Mouse (Mus musculus): ENCODE measurements around the gene Gamt. TPM values are rescaled to one million over a fixed set of nuclear protein-coding genes. Genes with fewer than 3 reads are reported as not detected.
A peak's percentile ranks its signal among the peaks of the same experiment; 100 is the strongest.
"Not testable (repeated sequence)": the region's sequence is repeated elsewhere in the genome, so short reads cannot be mapped to it uniquely, and the experiment has no call there.

Gene Gamt
- polyA plus RNA-seq, 1 experiment from 2014 or later: 18.3 TPM

DNA sequence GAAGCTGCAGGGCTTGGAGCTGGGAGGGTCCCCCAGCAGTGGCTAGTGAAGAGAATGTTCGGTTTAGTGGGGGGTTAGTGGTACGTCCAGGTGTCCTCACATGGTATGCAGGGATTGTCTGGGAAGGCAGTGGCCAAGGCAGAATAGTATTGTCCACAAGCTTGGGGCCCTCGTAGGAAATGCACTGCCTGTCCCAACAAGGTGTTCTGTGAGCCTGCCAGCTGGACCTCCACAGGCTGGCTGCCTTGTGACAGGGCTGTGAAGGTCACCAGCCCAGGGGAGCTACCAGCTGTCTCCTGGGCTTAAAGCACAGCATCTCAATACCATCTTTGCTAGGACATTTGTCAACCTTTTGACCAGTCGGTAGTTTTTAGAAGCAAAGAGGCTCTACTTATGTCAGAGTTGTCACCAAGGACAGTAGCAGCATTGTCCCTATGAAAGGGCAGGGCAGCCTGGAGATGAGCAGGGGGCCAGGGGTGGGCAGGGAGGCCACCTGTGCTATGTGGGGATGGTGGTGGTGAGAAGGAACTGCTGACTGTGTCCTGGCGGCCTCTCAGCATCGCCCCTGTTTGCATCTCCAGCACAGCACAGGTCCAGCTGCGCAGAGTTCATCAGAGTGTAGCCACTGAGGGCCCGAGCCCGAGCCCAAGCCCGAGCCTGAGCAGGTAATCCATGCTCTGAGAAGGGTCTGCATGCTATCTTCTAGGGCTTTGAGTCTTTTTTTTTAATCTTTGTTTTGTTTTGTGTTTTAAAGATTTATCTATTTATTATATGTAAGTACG, 8.1 kb downstream of the Gamt start:
- Histone ChIP-seq H3K27ac (no peak overlapping the region), H3K4me2 (no peak overlapping the region), H3K4me1 (peaks cover 22% of the 10 kb centered on the region), H3K27me3 (no peaks in the 10 kb centered on the region), H3K9me3 (replicated peaks) (no peaks in the 10 kb centered on the region), H3K9ac (no peak overlapping the region), H3K36me3 (ENCODE audit: poor library complexity, severe bottlenecking) (peaks cover 48% of the 10 kb centered on the region), H3K4me3 (no peak overlapping the region)
- 89% methylated on average over 11 of the region's 11 CpGs for WGBS
- ATAC-seq: no peak

DNA sequence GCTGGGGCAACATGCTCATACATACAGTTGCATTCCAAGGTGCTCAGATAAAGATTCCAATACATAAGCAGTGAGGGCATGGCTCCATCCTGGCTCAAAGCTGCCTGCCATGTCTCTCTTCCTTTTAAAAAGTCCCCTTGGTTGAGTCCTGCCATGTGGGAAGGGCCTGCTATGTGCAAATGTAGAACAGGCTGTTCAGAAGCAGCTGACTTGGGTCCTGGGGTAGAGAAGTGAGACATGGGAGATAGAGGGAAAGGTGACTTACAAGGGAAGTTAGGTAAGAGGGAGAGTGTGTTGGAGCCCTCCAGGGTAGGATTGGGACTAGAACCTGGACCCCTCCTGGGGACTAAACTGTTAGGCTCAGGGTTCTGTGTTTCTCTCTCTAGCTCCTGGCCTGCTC, 8.8 kb downstream of the Gamt start:
- H3K4me1 ChIP-seq: peaks cover 22% of the 10 kb centered on the region
- H3K27ac ChIP-seq: no peak overlapping the region
- H3K4me2 ChIP-seq: no peak overlapping the region
- ATAC-seq: no peak
- no peak overlapping the region for H3K4me3 ChIP-seq
- no peaks in the 10 kb centered on the region for H3K9me3 ChIP-seq (replicated peaks)
- H3K9ac ChIP-seq: no peak overlapping the region
- H3K27me3 ChIP-seq: no peaks in the 10 kb centered on the region
- peaks cover 42% of the 10 kb centered on the region for H3K36me3 ChIP-seq (ENCODE audit: poor library complexity, severe bottlenecking)

DNA sequence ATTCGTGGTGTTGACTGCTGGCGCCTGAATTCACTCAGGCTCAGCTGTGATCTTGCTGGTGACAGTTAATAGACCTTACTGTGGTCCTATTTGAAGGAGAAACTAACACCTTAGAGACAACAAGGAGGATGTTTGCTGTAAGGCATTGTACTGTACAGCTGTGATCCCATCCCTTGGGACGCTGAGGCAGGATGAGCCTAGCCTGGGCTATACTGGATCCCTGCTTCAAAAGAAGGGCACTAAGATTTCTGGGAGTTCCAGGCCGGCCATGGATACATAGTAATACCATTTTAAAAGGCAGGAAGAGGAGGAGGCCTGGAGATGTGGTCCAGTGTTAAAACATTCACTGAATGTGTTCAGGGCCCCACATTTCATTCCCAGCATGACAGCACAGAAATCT, 10.2 kb downstream of the Gamt start:
- 84% methylated on average over 4 of the region's 4 CpGs for WGBS
- Histone ChIP-seq H3K4me1 (peaks cover 22% of the 10 kb centered on the region), H3K9ac (0 out of 2 replicates have a peak overlapping the region, but pooled peaks have one; percentile 85), H3K4me3 (peak overlapping the region; percentile 72), H3K27me3 (no peaks in the 10 kb centered on the region), H3K27ac (no peak overlapping the region), H3K36me3 (ENCODE audit: poor library complexity, severe bottlenecking) (peaks cover 28% of the 10 kb centered on the region), H3K9me3 (replicated peaks) (no peaks in the 10 kb centered on the region), H3K4me2 (peak overlapping the region; percentile 82)
- ATAC-seq: no peak

DNA sequence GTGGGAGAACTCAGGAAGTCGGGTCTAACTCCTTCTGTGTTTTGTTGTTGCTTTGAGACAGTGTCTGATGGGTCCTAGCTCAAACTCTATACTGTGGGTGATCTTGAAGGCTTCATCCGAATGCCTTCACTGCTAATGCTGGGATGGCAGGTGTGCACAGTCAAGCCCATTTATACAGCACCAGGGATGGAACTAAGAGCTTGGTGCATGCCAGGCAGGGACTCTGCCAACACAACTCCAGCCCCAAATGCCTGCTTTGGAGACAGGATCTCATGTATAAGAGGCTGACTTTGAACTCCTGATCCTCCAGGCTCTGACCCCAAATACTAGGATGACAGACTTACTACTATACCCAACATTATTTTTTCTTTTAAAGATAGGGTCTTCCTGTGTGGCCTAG, 10.8 kb downstream of the Gamt start:
- no peak for ATAC-seq
- peak overlapping the region; percentile 85 for H3K9ac ChIP-seq
- peak overlapping the region; percentile 83 for H3K27ac ChIP-seq
- H3K4me3 ChIP-seq: peak overlapping the region; percentile 72
- peaks cover 27% of the 10 kb centered on the region for H3K4me1 ChIP-seq
- H3K36me3 ChIP-seq (ENCODE audit: poor library complexity, severe bottlenecking): peaks cover 23% of the 10 kb centered on the region
- peak overlapping the region; percentile 82 for H3K4me2 ChIP-seq
- WGBS: 30% methylated on average over 2 of the region's 2 CpGs
- no peaks in the 10 kb centered on the region for H3K9me3 ChIP-seq (replicated peaks)
- no peaks in the 10 kb centered on the region for H3K27me3 ChIP-seq

DNA sequence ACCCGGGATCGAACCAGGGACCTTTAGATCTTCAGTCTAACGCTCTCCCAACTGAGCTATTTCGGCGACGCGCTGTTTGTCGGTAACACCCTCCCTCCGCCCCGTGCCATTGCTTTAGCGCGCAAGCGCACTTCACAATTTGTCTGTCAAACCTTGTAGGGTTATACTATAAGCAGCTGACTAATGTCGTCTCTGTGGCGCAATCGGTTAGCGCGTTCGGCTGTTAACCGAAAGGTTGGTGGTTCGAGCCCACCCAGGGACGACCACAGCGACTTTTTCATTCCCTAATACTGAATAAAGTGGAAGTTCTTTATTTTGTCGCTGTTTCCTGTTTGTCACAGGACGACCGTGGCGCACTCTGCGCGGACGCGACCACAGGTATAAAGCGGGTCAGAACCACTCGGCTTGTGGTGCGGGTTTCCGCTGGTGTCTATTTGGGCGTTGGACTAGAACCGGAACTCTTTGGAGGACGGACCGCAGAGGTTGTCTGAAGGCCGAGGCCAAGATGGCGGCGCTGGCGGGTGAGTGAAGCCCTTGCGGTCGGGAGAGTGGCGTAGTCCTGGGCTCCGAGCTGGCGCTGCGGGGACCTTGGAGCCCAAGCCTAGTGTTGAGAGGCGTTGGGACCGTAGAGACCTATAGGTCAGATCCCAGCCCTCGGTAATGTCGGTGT, 11.7 kb downstream of the Gamt start, which contains the start of gene Ndufs7:
Ndufs7 (plus strand) TSS at position 151 of the 670 bp plus-strand sequence.
- peaks cover 27% of the 10 kb centered on the region for H3K4me1 ChIP-seq
- peaks cover 21% of the 10 kb centered on the region for H3K36me3 ChIP-seq (ENCODE audit: poor library complexity, severe bottlenecking)
- H3K4me3 ChIP-seq: peak within 1 kb of the TSS; percentile 72
- H3K27me3 ChIP-seq: no peaks in the 10 kb centered on the region
- H3K9me3 ChIP-seq (replicated peaks): no peaks in the 10 kb centered on the region
- peak; percentile 87 for ATAC-seq
- H3K27ac ChIP-seq: peak within 1 kb of the TSS; percentile 83
- peak within 1 kb of the TSS; percentile 85 for H3K9ac ChIP-seq
- peak within 1 kb of the TSS; percentile 82 for H3K4me2 ChIP-seq
- under 1% methylated on average over 53 of the region's 53 CpGs for WGBS

DNA sequence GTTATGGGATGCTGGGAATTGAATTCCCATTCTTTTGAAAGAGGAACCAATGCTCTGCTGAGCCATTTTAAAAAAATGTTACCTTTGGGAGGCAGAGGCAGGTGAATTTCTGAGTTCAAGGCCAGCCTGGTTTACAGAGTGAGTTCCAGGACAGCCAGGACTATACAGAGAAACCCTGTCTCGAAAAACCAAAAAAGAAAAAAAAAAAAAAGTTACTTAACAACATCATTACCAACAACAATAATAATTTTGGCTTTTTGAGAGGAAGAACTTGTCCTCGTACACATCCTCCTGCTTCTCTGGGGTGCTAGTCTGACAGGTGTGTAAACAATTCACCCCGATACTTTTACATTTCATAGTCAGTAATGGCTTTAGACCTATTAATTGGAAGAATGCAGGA, 12.4 kb downstream of the Gamt start:
- peak; percentile 3; the same call in 1 of the 2 replicates for ATAC-seq
- H3K27ac ChIP-seq; H3K27me3 ChIP-seq; H3K9ac ChIP-seq; H3K9me3 ChIP-seq (replicated peaks): not testable (repeated sequence)
- WGBS: 47% methylated on average over 3 of the region's 3 CpGs
- Histone ChIP-seq H3K4me2 (peak overlapping the region; percentile 82), H3K4me1 (peaks cover 27% of the 10 kb centered on the region), H3K4me3 (peak overlapping the region; percentile 72), H3K36me3 (ENCODE audit: poor library complexity, severe bottlenecking) (peaks cover 21% of the 10 kb centered on the region)

DNA sequence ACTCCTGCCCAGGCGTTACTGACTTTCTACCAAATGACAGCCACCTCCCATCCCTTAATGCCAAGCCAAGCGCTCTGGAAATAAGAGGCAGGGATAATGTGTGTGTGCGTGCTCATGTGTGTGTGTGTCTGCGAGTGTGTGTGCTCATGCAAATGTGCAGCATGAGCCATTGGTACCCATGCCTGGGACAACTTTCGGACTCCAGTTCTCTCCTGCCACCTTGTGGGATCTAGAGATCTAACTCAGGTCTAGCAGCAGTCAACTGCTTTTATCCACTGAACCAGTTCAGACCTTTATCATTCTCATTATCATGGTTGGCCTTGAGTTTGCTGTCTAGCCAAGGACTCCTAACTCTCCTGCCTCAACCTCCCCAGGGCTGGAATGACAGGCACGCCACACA, 13.0 kb downstream of the Gamt start:
- ATAC-seq: no peak
- WGBS: 43% methylated on average over 6 of the region's 6 CpGs
- 0 out of 2 replicates have a peak overlapping the region, but pooled peaks have one; percentile 6 for H3K4me3 ChIP-seq
- H3K27ac ChIP-seq: no peak overlapping the region
- no peaks in the 10 kb centered on the region for H3K9me3 ChIP-seq (replicated peaks)
- H3K4me1 ChIP-seq: peaks cover 27% of the 10 kb centered on the region
- no peaks in the 10 kb centered on the region for H3K27me3 ChIP-seq
- peak overlapping the region; percentile 82; the same call in 1 of the 2 replicates for H3K4me2 ChIP-seq
- no peak overlapping the region for H3K9ac ChIP-seq
- peaks cover 25% of the 10 kb centered on the region for H3K36me3 ChIP-seq (ENCODE audit: poor library complexity, severe bottlenecking)

DNA sequence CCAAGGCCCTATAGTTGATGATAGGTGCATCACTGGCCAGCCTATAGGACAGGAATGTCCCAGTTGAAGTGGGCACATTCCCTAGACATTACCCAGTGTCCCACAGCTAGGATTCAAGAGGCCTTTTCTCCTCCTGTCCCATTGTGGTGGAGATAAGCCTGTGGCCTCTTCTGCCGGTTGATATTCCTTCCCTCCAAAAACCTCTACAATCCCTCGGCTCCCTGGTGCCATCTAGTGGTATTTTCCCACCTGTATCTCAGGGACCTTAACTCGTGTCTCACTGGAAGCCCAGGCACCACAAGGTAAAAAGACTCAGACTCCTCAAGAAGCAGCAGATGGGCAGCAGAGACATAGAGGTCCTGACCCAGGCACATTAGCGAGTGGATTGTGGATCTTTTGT, 15.2 kb downstream of the Gamt start:
- peak; percentile 23; the same call in 1 of the 2 replicates for ATAC-seq
- Histone ChIP-seq H3K27ac (peak overlapping the region; percentile 45), H3K4me1 (peaks cover 26% of the 10 kb centered on the region), H3K36me3 (ENCODE audit: poor library complexity, severe bottlenecking) (peaks cover 42% of the 10 kb centered on the region), H3K9ac (peak overlapping the region; percentile 45; the same call in 1 of the 2 replicates), H3K27me3 (no peaks in the 10 kb centered on the region), H3K9me3 (replicated peaks) (no peaks in the 10 kb centered on the region), H3K4me2 (no peak overlapping the region), H3K4me3 (0 out of 2 replicates have a peak overlapping the region, but pooled peaks have one; percentile 2)
- WGBS: 3% methylated on average over 4 of the region's 4 CpGs

DNA sequence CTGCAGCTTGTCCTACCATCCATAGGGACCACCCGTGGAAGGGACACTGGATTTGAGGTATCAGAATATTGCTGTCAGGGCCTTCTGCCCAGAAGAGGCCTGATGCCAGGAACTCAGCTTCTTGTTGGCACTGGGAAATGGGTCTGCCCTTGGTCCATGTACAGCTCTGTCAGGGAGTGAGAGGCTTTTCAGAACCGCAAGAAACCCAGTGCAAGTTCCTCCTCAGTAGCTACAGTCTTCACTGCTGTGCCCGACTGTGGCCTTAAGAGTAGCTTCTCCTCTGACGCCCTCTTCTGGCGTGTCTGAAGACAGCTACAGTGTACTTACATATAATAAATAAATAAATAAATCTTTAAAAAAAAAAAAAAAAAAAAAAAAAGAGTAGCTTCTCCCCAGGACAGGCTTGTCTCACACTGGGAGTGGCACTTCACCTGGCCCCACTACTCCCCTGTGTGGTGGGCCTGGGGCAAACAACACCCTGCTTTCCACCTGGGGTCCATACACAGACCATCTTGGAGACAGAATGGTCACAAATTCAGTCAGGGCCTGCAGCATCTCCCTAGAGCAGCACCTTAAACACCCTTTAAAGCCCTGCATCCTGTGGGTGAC, 15.9 kb downstream of the Gamt start:
- Histone ChIP-seq H3K27ac (peak overlapping the region; percentile 45), H3K27me3 (no peaks in the 10 kb centered on the region), H3K4me2 (no peak overlapping the region), H3K4me1 (peaks cover 18% of the 10 kb centered on the region), H3K9ac (peak overlapping the region; percentile 22; the same call in 1 of the 2 replicates), H3K9me3 (replicated peaks) (no peaks in the 10 kb centered on the region), H3K36me3 (ENCODE audit: poor library complexity, severe bottlenecking) (peaks cover 49% of the 10 kb centered on the region), H3K4me3 (no peak overlapping the region)
- WGBS: 34% methylated on average over 5 of the region's 5 CpGs
- ATAC-seq: no peak

DNA sequence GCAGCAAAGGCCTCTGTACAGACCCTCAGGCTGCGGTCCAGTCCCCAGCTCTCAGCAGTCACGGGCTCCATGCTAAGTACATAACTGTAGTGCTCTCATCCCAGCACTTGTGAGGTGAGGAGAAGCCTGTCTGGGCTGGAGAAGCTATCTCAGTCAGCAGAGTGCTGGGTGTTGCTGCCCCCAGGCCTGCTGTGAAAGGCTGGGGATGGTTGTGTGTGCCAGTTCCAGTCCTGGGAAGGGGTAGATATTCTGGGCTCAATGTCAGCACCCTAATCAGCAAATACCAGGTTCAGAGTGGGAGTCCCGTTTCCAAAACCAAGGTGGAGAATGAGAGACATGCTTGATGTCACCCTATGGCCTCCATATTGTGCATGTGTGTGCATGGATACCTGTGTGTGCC, 18.2 kb downstream of the Gamt start:
- WGBS: 89% methylated on average over 3 of the region's 3 CpGs
- H3K27ac ChIP-seq: no peak overlapping the region
- ATAC-seq: no peak
- no peak overlapping the region for H3K9ac ChIP-seq
- H3K36me3 ChIP-seq (ENCODE audit: poor library complexity, severe bottlenecking): peaks cover 71% of the 10 kb centered on the region
- peaks cover 15% of the 10 kb centered on the region for H3K4me1 ChIP-seq
- no peaks in the 10 kb centered on the region for H3K9me3 ChIP-seq (replicated peaks)
- no peak overlapping the region for H3K4me3 ChIP-seq
- no peaks in the 10 kb centered on the region for H3K27me3 ChIP-seq
- H3K4me2 ChIP-seq: no peak overlapping the region

DNA sequence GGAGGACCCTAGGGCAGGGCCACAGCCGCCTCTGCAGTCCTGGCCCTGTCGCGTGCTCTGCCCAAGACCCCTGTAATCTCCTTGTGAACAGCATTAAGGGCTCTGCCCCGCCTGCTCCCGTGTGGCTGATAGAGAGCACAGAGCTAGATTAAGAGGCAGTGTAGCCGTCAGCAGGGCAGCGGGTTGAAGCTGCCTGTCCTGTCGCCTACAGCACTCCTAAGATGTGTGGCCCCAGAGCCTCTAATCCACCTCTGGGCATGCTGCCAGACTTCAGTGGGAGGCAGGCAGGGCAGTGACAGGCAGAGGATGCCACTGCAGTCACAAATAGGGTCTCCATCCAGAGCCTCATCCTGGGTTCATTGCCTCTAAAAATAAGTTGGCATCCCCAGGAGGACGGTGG, 18.7 kb downstream of the Gamt start:
- no peak for ATAC-seq
- peaks cover 15% of the 10 kb centered on the region for H3K4me1 ChIP-seq
- no peaks in the 10 kb centered on the region for H3K27me3 ChIP-seq
- H3K27ac ChIP-seq: 0 out of 2 replicates have a peak overlapping the region, but pooled peaks have one; percentile 27
- no peak overlapping the region for H3K4me3 ChIP-seq
- 53% methylated on average over 9 of the region's 9 CpGs for WGBS
- H3K36me3 ChIP-seq (ENCODE audit: poor library complexity, severe bottlenecking): peaks cover 77% of the 10 kb centered on the region
- H3K9me3 ChIP-seq (replicated peaks): no peaks in the 10 kb centered on the region
- H3K9ac ChIP-seq: peak overlapping the region; percentile 34; the same call in 1 of the 2 replicates
- no peak overlapping the region for H3K4me2 ChIP-seq

DNA sequence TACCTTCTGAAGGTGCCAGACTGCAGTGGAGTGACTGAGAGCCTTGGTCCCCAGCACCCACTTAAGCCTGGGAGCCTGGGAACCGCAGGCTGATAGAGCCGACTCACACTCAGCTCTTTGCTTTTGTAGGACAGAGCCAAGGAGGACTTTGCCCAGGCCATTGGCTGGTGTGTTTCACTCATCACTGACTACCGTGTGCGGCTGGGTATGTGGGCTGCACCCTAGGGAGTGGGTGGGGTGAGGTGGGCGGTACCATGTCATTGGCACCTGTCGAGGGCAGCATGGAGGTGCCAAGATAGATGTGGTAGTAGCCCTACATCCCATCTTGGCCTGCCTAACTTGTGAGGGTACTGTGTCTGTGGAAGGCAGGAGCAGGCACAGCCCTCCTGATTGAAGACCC, 21.0 kb downstream of the Gamt start:
- ATAC-seq: no peak
- no peak overlapping the region for H3K4me2 ChIP-seq
- H3K4me3 ChIP-seq: no peak overlapping the region
- no peak overlapping the region for H3K27ac ChIP-seq
- H3K9me3 ChIP-seq (replicated peaks): no peaks in the 10 kb centered on the region
- no peaks in the 10 kb centered on the region for H3K27me3 ChIP-seq
- peaks cover 97% of the 10 kb centered on the region for H3K36me3 ChIP-seq (ENCODE audit: poor library complexity, severe bottlenecking)
- 91% methylated on average over 6 of the region's 6 CpGs for WGBS
- H3K4me1 ChIP-seq: peaks cover 6% of the 10 kb centered on the region
- H3K9ac ChIP-seq: no peak overlapping the region
